Mouse (Mus musculus) kidney, adult 2 months (tissue): ENCODE results near the gene Fam53b.

Experiments
- CTCF ChIP-seq: fragments of 200-500 bp; conservative IDR thresholded peaks from 2 replicates; pipeline ENCODE4 v1.5.1; 2011; ENCODE audit warnings: low read depth, mild to moderate bottlenecking, control low read depth, low read length, moderate library complexity, mixed read lengths; ENCODE audit not compliant: insufficient read depth, insufficient read length
- POLR2A ChIP-seq: fragments of 200-500 bp; IDR thresholded peaks from one replicate; pipeline ENCODE4 v1.6.1; 2011; ENCODE audit warnings: low read depth, low read length, control low read depth

- no peak for TF ChIP-seq POLR2A
- TF ChIP-seq CTCF, result no peak
These were observed 93.1 kb downstream of the Fam53b start for GRCm38 (mm10) chr7:132720562-132720961.
